Comparison of ENCODE assay signal across 9 mouse cellular contexts in genomic region chr2:103817145-103817895, GRCm38 (mm10). TPM values are rescaled to one million over a fixed set of nuclear protein-coding genes. Genes with fewer than 3 reads are reported as not detected.
DNase-seq lines count a peak whose midpoint lies in the region; ATAC-seq lines count a peak whose summit lies in the region.
"Had no signal": no experiment of that assay in that cellular context is flagged by ENCODE, and none has a peak within 500 bp of the region (broad histone marks: within the 10 kb centered on the region; RNA-seq: fewer than 3 reads in every experiment).

No protein-coding gene starts in this region.

- no peaks in the 10 kb centered on the region for H3K36me3 ChIP-seq in heart, embryonic 15.5 days
- no peaks in the 10 kb centered on the region for H3K36me3 ChIP-seq in liver, embryonic 13.5 days

- no peaks in the 10 kb centered on the region for H3K9me3 ChIP-seq in heart, embryonic 15.5 days (replicated peaks)
- no peaks in the 10 kb centered on the region for H3K9me3 ChIP-seq in liver, embryonic 13.5 days (replicated peaks)

- ATAC-seq in heart, embryonic 15.5 days (replicated peaks; ENCODE audit: insufficient number of reproducible peaks, insufficient read depth, low FRiP score, low read depth) = no peak
- 0 out of 2 replicates have a peak, but pooled peaks have one; percentile 48 for ATAC-seq in liver, embryonic 13.5 days (ENCODE audit: low read depth)

- H3K4me2 ChIP-seq in heart, embryonic 15.5 days = peak overlapping the region; percentile 32
- peak overlapping the region; percentile 21; the same call in 1 of the 2 replicates for H3K4me2 ChIP-seq in liver, embryonic 13.5 days

- no peak overlapping the region for H3K9ac ChIP-seq in heart, embryonic 15.5 days
- H3K9ac ChIP-seq in liver, embryonic 13.5 days = no peak overlapping the region

- no peak overlapping the region for H3K27ac ChIP-seq in heart, embryonic 15.5 days
- no peak overlapping the region for H3K27ac ChIP-seq in liver, embryonic 13.5 days

- WGBS in heart, embryonic 15.5 days = 27% methylated on average over 6 of the region's 6 CpGs
- 25% methylated on average over 6 of the region's 6 CpGs for WGBS in liver, embryonic 13.5 days (ENCODE audit: insufficient replicate concordance)

- no peaks in the 10 kb centered on the region for H3K4me1 ChIP-seq in heart, embryonic 15.5 days (replicated peaks)
- 0 out of 2 replicates have a peak, but pooled peaks cover 3% of the 10 kb centered on the region for H3K4me1 ChIP-seq in liver, embryonic 13.5 days (replicated peaks)

- H3K4me3 ChIP-seq in heart, embryonic 15.5 days = peak overlapping the region; percentile 21; the same call in 1 of the 2 replicates
- H3K4me3 ChIP-seq in liver, embryonic 13.5 days (replicated peaks) = no peak overlapping the region
- H3K4me3 ChIP-seq: erythroblast, embryonic 14.5 days had no signal

- no peaks in the 10 kb centered on the region for H3K27me3 ChIP-seq in heart, embryonic 15.5 days
- H3K27me3 ChIP-seq in liver, embryonic 13.5 days = 0 out of 2 replicates have a peak, but pooled peaks cover 3% of the 10 kb centered on the region

- DNase-seq in adrenal gland, postnatal 14 days = peak; percentile 54
- no peak for DNase-seq in adrenal gland, adult 8-10 months
- peak; percentile 44 for DNase-seq in 416B (ENCODE audit: low read depth)
- no peak for DNase-seq in liver, embryonic 13.5 days
- no peak for DNase-seq in right cerebral cortex, postnatal 4 days
- no peak for DNase-seq in frontal cortex, postnatal 25 days (ENCODE audit: low spot score in 2 of 2)
- DNase-seq in thymus, postnatal 14 days = no peak

RNA-seq across cellular contexts. Expression of gene Caprin1, which starts 19.9 kb away (rescaled TPM):
- total RNA-seq in adrenal gland, postnatal 14 days (2021) = 417 and 423 TPM in 2 replicates
- 100 to 1,000 TPM; 345 to 413 (median 410) TPM for total RNA-seq in adrenal gland, adult 8-10 months (2022)
- polyA plus RNA-seq in heart, embryonic 15.5 days (2015; fragmentation: Nextera tagmentation; extraction: Ambion mirVana) = 172 and 198 TPM in 2 replicates
- 134 and 178 TPM in 2 replicates for polyA plus RNA-seq in liver, embryonic 13.5 days (2015; fragmentation: Nextera tagmentation; extraction: Ambion mirVana)

RNA-seq across cellular contexts. Expression of gene Nat10, which starts 56.2 kb away (rescaled TPM):
- 40.4 TPM in 2 replicates for total RNA-seq in adrenal gland, postnatal 14 days (2021)
- total RNA-seq in adrenal gland, adult 8-10 months (2022) = 10 to 100 TPM; 33.8 to 61.8 (median 48.4) TPM
- 10.9 and 15.3 TPM in 2 replicates for polyA plus RNA-seq in heart, embryonic 15.5 days (2015; fragmentation: Nextera tagmentation; extraction: Ambion mirVana)
- 20.7 and 24.2 TPM in 2 replicates for polyA plus RNA-seq in liver, embryonic 13.5 days (2015; fragmentation: Nextera tagmentation; extraction: Ambion mirVana)

Comparison
In these comparisons a context has a peak if more than half of its experiments do, and no peak if none do; other contexts are left out.
1. DNase-seq: peak in adrenal gland, postnatal 14 days (single experiment) and 416B (single experiment); none in adrenal gland, adult 8-10 months (single experiment), liver, embryonic 13.5 days (single experiment), right cerebral cortex, postnatal 4 days (single experiment), frontal cortex, postnatal 25 days (0 of 2) and thymus, postnatal 14 days (single experiment).